Mouse (Mus musculus) kidney, adult 8-10 months (tissue): ENCODE results near the gene Nrk.

Experiments
- DNase-seq, 2 experiments: peaks; one replicate each; pipeline ENCODE4 v3.0.0; 2022

The Nrk gene

DNA sequence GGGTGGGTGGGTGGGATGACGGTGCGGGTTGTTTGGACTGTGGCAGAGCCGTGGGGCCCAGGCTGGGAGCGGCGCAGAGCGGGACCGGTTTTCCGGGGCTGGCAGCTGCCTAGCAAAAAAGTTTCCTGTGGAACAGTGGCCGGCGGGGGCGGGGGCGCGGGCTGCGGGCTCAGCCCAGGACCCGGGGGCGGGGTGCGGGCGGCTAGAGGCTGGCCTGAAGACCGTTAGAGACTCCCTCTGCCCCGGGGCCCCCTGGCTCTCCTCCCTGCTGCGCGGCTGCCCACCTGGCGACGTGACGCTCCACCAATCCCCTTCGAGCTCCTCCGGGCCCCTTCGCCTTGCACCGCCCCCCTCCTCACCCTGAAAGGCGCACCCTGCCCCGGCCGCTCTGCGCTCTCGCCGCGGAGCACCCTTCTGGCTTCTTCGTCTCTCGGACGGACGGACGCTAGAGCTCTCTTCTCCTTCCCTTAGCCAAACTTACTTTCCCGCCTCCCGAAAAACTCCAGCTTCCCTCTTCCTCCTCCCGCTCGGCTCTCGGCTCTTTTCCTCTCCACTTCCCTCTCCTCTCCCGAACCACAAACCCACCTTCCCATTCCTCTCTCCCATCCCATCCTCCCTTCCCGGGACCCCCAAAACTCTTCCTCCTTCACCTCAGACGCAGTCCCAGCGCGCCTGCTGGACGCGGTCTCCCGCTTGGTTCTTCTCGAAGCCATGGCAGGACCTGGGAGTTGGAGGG lies at the start of gene Nrk:
Gene Nrk, plus strand, starts transcription at position 390 of the 736 bp plus-strand sequence.
- no peak for DNase-seq

DNA sequence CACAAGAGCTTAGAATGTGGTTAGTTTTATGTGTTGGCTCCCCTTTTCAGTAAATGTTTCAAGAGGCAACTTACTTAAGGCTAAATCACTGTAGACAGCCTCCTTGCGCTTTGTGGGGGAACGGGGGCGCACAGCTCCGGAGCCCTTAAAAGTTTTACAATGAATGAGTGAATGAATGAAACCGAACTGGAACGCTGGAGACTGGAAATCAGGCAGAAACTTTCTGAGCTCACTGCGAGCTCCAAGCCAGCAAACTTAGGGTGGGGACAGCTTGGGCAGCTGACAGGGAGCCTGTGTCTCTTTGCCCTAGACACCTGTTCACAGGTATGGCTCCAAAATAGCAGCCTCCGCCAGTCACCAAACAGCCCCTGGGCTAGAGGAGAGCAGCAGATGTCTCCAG lies 864 bp upstream of the Nrk start:
- no peak for DNase-seq

DNA sequence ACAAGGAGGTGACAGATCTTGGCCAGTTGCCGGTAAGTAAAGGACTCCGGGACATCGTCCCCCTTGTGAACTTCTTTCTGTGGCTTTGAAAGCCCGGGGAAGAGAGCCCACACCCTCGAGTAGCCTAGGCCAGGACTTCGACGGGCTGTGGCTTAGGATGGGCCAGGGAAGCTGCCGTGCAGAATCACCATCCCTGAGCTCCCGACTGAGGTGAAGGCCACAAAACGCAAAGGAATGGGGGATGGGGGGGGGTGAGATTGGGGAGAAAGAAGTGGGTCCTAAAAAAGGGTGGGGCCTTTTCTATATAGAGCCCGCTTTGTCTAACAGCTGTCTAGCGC lies 516 bp downstream of the Nrk start:
- no peak for DNase-seq

DNA sequence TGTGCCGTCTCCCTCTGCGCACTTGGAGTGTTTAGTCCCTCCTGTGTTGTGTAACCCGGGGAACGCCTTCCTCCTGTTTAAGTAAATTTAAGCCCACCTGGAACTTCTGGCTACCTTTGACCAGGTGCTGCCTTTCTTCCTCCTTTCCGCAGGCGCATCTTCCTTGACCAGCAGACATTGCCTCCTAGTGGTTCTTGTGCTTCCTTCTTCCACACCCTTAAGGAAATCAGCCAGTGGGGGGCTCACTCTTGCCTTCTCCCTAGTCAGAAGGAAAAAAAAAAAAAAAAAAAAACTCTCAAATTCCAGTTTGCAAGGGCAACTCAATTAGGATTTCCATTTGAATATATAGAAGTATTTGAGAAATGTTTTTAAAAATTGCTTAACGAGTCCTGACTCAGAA lies 4.8 kb downstream of the Nrk start:
- DNase-seq: no peak

DNA sequence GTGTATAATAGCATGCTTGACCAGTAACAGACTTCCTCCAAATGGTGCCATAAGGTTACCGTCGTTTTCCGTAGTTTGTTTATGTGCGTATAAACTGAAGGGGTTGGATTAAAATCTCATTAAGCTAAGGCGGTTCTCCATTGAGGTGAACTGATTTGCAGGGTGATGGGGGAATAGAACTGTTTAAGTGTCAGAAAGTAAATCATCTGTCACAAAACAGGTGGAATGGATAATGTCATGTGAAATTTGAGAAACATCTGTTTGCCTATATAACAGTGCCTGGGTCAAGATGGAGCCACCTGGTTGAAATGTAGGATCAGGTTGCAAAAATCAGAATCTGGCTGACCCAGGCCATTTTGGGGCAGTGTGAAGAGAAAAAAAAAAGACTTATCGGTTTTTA lies 29.7 kb downstream of the Nrk start:
- no peak for DNase-seq

DNA sequence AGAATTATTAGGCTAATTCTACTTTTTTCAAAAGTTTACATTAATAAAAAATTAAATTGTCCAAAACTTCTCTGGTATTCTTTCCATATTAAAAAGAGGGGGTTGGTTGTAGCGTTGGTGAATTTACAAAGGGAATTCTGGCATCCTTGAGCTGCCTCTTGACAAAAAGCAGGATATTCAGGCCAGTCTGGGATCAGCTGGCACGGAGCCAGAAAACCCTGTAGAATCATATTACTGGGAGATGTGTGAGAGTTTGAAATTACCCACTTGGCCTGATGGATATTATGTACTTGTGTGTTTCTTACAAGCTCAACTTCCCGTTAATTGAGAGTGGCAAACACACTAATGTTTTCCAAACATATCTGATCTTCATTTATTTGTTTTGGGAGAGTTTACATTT lies 46.5 kb downstream of the Nrk start:
- DNase-seq: no peak

DNA sequence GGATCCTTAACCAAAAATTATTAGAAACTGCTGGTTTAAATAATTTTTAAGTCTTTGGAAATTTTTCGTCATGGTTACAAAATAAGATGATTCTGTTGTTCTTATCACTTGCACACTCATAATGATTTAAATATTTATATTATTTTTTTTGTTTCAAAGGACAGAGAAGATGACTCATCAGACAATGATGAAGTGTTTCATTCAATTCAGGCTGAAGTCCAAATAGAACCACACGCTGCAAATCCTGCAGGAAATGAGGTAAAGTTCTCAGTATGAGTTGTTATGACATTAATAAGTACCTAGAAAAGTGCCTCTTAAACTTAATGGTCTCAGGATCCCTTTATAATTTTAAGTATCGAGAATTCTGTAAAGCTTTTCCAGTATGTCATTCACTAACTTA lies 64.3 kb downstream of the Nrk start:
- DNase-seq: no peak

DNA sequence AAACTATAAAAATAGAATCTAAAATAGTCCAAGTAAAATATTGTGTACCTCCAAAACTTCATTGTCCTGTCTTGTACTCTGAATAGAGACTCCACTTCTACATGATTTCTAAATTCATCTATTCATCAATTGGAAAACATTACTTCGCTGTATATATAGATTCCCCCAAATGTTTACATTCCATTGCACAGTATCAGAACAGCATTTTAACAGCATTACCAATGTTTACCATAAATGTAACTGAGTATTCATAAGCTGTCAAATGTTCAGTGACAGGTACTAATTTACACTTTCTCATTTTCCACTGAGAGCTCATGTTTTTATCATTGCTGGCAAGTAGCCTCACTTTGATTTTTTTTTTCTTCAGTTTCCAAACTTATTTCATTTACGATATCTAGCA lies 65.0 kb downstream of the Nrk start:
- DNase-seq: no peak

DNA sequence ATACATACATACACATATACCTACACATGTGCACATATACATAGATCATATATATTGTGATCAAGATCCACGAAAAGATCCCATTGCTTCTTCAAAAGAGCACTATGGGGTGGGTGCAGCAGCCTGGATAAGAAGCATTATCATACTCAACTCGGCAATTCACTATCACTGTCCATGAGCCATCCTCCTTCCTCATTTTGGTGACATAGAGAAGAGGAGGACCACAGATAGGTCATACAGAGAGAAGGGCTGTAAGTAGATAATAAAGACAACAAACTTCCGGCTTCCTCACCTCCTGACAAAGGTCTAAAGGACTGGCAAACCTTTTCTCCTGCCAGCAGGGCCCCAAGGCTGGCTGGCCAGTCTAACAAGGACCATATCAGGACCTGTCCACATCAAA lies 100.3 kb downstream of the Nrk start:
- DNase-seq: no peak

DNA sequence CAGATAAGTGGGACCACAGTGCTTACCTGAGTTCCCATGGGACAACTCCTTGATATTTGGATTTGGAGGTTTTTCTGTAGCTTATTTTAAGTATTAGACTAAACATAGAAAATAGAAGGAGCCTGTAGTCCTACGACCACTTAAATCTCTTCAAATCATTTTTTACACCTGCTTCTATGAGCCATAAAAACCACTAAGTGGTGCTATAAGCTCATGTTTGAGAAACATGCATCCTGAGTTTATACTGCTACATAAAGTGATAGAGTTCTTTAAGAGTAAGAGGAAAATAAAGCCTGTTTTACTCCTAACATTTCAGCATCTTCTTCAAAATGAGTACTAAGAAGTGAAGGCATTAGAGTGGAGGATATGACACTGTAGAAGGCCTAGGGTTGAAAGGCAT lies 102.3 kb downstream of the Nrk start:
- no peak for DNase-seq

DNA sequence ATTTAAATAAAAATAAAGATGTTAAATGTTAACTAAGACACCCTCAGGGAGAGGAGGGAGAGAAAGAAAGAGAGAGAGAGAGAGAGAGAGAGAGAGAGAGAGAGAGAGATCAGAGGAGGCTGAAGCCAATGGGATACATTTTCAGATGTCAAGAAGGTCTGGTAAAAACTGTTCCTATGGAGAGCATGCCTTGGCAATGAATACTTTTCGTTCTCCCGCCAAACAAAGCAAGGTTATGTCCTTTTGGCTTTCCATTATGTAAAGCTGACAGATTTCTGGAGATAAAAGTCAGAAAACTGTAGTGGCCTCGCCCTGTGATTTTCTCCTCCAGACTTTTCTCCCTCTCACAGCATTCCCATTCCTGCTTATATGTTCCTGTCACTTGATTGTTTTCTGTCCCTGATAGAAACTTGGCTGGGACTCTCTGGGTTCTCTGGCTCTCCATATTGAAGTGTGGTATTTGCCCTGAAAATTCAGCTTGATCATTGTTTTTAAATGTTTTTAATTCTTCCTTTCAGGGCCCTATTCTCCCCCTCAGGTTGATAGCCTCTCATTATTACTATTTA lies 112.4 kb downstream of the Nrk start:
- DNase-seq: no peak

DNA sequence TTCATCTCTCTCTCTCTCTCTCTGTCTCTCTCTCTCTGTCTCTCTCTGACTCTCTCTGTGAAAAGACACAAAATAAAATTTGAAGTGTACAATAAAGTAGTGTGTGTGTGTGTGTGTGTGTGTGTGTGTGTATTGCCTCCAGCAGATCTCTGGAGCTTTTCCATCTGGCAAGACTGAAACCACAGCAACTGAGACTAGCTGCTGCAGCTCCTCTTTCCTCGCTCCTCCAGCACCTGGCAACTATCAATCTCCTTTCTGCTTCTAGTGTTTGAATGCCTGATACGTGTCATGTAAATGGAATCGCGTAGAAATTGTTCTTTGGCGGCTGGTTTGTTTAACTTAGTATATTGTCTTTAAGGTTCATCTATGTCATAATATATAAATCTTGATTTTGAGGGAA lies 113.1 kb downstream of the Nrk start:
- DNase-seq: no peak

DNA sequence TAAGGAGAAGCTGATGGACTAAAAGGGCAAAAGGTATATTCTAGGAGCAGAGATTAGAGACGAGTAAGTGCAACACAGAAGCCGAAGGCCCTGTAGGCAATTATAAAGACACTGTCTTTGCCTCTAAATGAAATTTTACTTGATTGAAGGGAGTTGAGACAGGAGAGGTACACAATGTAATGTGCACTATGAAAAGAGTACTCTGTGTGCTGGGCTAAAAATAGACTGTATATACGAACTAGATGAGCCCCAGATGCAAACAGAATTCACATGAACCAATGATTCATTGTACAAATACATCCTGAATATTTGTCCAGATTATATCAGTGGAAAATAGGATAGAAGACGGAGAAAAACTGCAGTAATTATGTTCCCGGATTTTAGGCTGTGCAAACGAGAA lies 113.7 kb downstream of the Nrk start:
- DNase-seq: no peak

DNA sequence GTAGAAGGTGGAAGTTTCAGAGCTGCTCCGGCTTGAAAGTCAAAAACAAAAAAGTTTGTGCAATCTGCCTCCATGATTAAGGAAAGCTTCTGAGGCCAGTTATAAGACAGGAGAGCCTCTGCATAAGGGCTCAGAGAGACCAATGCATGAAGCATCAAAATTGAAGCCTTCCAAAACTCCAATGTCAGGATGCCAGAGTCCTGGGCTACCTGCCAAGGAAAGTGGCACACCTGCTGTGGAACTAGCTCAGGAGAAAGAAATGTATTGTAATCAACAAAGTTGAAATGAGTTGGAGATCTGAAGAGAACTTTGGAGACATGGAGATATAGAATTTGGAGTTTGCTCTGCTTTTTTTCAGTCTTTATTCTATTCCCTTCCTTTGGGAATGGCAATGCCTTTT lies 123.4 kb downstream of the Nrk start:
- DNase-seq: no peak

DNA sequence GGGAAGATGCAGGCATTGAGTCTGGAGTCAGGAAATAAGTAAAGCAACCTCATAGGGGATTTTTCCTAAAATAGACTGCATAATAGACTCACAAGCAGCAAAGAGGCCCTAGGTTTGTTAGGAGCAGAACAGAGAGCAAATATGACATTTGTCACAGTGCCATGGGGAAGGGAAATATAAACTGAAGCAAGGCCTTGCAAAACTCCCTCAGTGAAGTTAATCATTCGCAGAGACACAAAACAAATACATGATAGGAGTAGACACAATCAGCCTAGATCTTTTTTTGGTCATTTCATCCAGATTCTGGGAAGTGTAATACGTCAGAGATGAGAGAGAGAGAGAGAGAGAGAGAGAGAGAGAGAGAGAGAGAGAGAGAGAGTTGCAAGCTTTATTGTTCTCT lies 125.1 kb downstream of the Nrk start:
- no peak for DNase-seq

DNA sequence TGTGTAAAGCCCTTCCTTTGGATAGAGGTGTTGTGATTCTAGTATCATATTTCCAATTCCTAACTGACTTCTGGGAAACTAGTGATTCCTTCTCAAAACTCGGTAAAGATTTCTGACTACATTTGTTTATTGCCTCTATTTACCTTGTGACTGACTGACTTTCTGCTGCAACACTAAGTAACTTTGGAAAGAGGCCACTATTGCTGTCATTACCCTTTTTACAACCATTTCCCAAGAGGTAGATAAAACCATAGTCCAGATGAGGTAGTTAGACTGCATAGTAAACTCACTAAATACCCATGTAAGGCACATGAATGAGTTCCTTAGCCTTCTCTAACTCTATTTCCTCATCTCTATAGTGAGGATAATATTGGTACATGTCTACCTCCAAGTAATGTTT lies 126.9 kb downstream of the Nrk start:
- no peak for DNase-seq

DNA sequence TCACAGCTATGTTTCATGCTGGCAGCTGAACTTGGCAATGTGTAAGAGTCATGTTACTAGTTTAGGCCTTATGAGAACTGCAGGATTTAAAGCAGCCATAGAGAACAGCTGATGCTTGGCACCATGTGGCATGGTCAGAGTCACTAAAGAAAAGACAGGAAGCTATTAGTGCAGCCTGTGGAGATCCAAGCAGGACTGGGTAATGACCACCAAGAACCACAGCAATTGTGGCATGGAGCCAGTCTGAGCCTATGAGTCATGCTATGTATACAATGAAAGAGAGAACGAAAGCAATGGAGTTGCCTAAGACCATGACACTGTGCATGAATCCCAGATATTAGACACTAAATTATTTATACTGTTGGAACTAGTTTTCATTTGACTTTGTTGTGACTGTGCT lies 137.7 kb downstream of the Nrk start:
- DNase-seq: no peak

DNA sequence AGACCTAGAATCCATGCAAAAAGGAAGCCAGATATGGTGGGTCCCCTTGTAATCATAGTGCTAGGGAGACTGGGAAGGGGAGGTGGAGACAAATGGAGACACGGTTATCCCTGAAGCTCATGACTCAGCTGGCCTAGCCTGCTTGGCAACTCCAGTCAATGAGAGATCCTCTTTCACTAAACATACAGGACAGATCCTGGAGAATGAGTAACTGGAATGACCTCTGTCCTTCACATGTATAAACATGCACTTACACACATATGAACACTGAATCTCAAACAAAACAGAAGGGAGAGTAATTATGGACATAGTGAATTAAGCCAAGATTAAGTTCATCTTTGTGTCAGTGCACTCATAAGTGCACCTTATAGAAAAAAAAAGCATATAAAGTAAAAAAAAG lies 138.9 kb downstream of the Nrk start:
- no peak for DNase-seq
